Mouse (Mus musculus): Measurements from ENCODE around the gene Cox5a. TPM values are rescaled to one million over a fixed set of nuclear protein-coding genes. Genes with fewer than 3 reads are reported as not detected.

The Cox5a gene
- total RNA-seq, 1 experiment = 390 TPM

DNA sequence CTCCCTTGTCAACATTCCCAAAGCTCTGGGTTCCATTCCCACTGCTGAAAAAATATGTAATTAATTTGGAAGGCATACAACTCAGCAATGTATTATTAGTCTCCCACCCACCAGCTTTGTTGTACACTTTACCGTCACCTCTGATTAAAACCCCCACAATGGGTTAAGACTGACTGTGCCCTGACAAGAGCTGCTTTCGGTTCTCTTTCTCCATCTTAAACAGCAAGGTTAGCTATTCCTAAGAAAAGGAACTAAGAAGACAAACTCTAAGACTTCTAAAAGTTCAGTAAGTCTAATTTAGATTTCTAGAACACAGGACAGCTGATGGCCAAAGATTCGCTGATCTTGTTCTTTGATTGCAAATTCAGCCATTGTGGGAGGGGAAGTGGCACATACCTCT, 36.1 kb downstream of the Cox5a start:
- H3K9me3 ChIP-seq (ENCODE audit: control insufficient read depth, insufficient read depth, low read depth, low read length) = no peaks in the 10 kb centered on the region
- TF ChIP-seq HCFC1 (IDR thresholded peaks at IDR 0.05; ENCODE audit: borderline replicate concordance, insufficient read depth, low read length) (no peak), ZNF384 (IDR thresholded peaks at IDR 0.05; ENCODE audit: low read depth, low read length) (no peak), CHD2 (IDR thresholded peaks at IDR 0.05; ENCODE audit: low read depth, low read length) (no peak), MAFK (IDR thresholded peaks at IDR 0.05; ENCODE audit: insufficient read depth, low read depth, low read length) (no peak), ZC3H11A (IDR thresholded peaks at IDR 0.05; ENCODE audit: borderline replicate concordance, low read depth, low read length) (no peak)
- no peaks in the 10 kb centered on the region for H3K36me3 ChIP-seq (ENCODE audit: control insufficient read depth, insufficient read depth, low read length, poor library complexity, severe bottlenecking)
- no peak overlapping the region for H3K27ac ChIP-seq (ENCODE audit: insufficient read depth, low read depth, low read length, poor library complexity, severe bottlenecking)
- no peak overlapping the region for H3K4me3 ChIP-seq (ENCODE audit: insufficient read depth in 1 of 2, low read depth in 1 of 2, low read length in 2 of 2, poor library complexity in 1 of 2, severe bottlenecking in 1 of 2)
- H3K4me1 ChIP-seq (ENCODE audit: control insufficient read depth in 2 of 2, insufficient read depth in 2 of 2, low read length in 2 of 2, poor library complexity in 1 of 2) = peaks cover 6 to 15% of the 10 kb centered on the region in 2 experiments; a peak in 3 of 4 replicates
- in situ Hi-C loops (cut with MboI; ENCODE audit: low sequenced_read_pairs in 2 of 2, unreplicated experiment in 2 of 2) = no loop called here
- DNase-seq (ENCODE audit: low read depth, low spot score) = no peak
- H3K9ac ChIP-seq (ENCODE audit: insufficient read depth, low read depth, low read length, poor library complexity, severe bottlenecking) = no peak overlapping the region

- Histone ChIP-seq H3K36me3 (ENCODE audit: control insufficient read depth, insufficient read depth, low read length, poor library complexity, severe bottlenecking) (no peaks in the 10 kb centered on the region), H3K9ac (ENCODE audit: insufficient read depth, low read depth, low read length, poor library complexity, severe bottlenecking) (no peak overlapping the region), H3K27ac (ENCODE audit: insufficient read depth, low read depth, low read length, poor library complexity, severe bottlenecking) (no peak overlapping the region), H3K4me3 (ENCODE audit: insufficient read depth in 1 of 2, low read depth in 1 of 2, low read length in 2 of 2, poor library complexity in 1 of 2, severe bottlenecking in 1 of 2) (no peak overlapping the region), H3K4me1 (ENCODE audit: control insufficient read depth in 2 of 2, insufficient read depth in 2 of 2, low read length in 2 of 2, poor library complexity in 1 of 2) (peaks cover under 1 to 9% of the 10 kb centered on the region in 2 experiments; a peak in 3 of 4 replicates), H3K9me3 (ENCODE audit: control insufficient read depth, insufficient read depth, low read depth, low read length) (no peaks in the 10 kb centered on the region)
- in situ Hi-C loops (cut with MboI; ENCODE audit: low sequenced_read_pairs in 2 of 2, unreplicated experiment in 2 of 2) = no loop called here
- TF ChIP-seq ZNF384 (IDR thresholded peaks at IDR 0.05; ENCODE audit: low read depth, low read length) (no peak), CHD2 (IDR thresholded peaks at IDR 0.05; ENCODE audit: low read depth, low read length) (no peak), MAFK (IDR thresholded peaks at IDR 0.05; ENCODE audit: insufficient read depth, low read depth, low read length) (no peak), ZC3H11A (IDR thresholded peaks at IDR 0.05; ENCODE audit: borderline replicate concordance, low read depth, low read length) (no peak), HCFC1 (IDR thresholded peaks at IDR 0.05; ENCODE audit: borderline replicate concordance, insufficient read depth, low read length) (no peak)
- DNase-seq (ENCODE audit: low read depth, low spot score) = no peak
Observed at GRCm38 (mm10) chr9:57558625-57559024, 37.6 kb downstream of the Cox5a start.

- H3K27ac ChIP-seq (ENCODE audit: insufficient read depth, low read depth, low read length, poor library complexity, severe bottlenecking) = no peak overlapping the region
- H3K4me1 ChIP-seq (ENCODE audit: control insufficient read depth in 2 of 2, insufficient read depth in 2 of 2, low read length in 2 of 2, poor library complexity in 1 of 2) = peaks cover 0 to 5% of the 10 kb centered on the region in 2 experiments; a peak in 2 of 4 replicates
- no peak overlapping the region for H3K9ac ChIP-seq (ENCODE audit: insufficient read depth, low read depth, low read length, poor library complexity, severe bottlenecking)
- no peaks in the 10 kb centered on the region for H3K36me3 ChIP-seq (ENCODE audit: control insufficient read depth, insufficient read depth, low read length, poor library complexity, severe bottlenecking)
- TF ChIP-seq ZC3H11A (IDR thresholded peaks at IDR 0.05; ENCODE audit: borderline replicate concordance, low read depth, low read length) = no peak
- no peak for TF ChIP-seq CHD2 (IDR thresholded peaks at IDR 0.05; ENCODE audit: low read depth, low read length)
- no peak for TF ChIP-seq HCFC1 (IDR thresholded peaks at IDR 0.05; ENCODE audit: borderline replicate concordance, insufficient read depth, low read length)
- TF ChIP-seq MAFK (IDR thresholded peaks at IDR 0.05; ENCODE audit: insufficient read depth, low read depth, low read length) = no peak
- no peak for TF ChIP-seq ZNF384 (IDR thresholded peaks at IDR 0.05; ENCODE audit: low read depth, low read length)
- in situ Hi-C loops (cut with MboI; ENCODE audit: low sequenced_read_pairs in 2 of 2, unreplicated experiment in 2 of 2) = no loop called here
- H3K4me3 ChIP-seq (ENCODE audit: insufficient read depth in 1 of 2, low read depth in 1 of 2, low read length in 2 of 2, poor library complexity in 1 of 2, severe bottlenecking in 1 of 2) = no peak overlapping the region
- DNase-seq (ENCODE audit: low read depth, low spot score) = no peak
- H3K9me3 ChIP-seq (ENCODE audit: control insufficient read depth, insufficient read depth, low read depth, low read length) = no peaks in the 10 kb centered on the region
Observed at GRCm38 (mm10) chr9:57559568-57559967, 38.5 kb downstream of the Cox5a start.

- TF ChIP-seq CHD2 (IDR thresholded peaks at IDR 0.05; ENCODE audit: low read depth, low read length) (no peak), ZC3H11A (IDR thresholded peaks at IDR 0.05; ENCODE audit: borderline replicate concordance, low read depth, low read length) (no peak), ZNF384 (IDR thresholded peaks at IDR 0.05; ENCODE audit: low read depth, low read length) (no peak), HCFC1 (IDR thresholded peaks at IDR 0.05; ENCODE audit: borderline replicate concordance, insufficient read depth, low read length) (no peak), MAFK (IDR thresholded peaks at IDR 0.05; ENCODE audit: insufficient read depth, low read depth, low read length) (no peak)
- no peak overlapping the region for H3K9ac ChIP-seq (ENCODE audit: insufficient read depth, low read depth, low read length, poor library complexity, severe bottlenecking)
- H3K4me1 ChIP-seq (ENCODE audit: control insufficient read depth in 2 of 2, insufficient read depth in 2 of 2, low read length in 2 of 2, poor library complexity in 1 of 2) = peaks cover 0 to 3% of the 10 kb centered on the region in 2 experiments; a peak in 2 of 4 replicates
- H3K4me3 ChIP-seq (ENCODE audit: insufficient read depth in 1 of 2, low read depth in 1 of 2, low read length in 2 of 2, poor library complexity in 1 of 2, severe bottlenecking in 1 of 2) = peak overlapping the region in 1 of 2 experiments; percentile 100; a peak in 2 of 4 replicates
- no peaks in the 10 kb centered on the region for H3K9me3 ChIP-seq (ENCODE audit: control insufficient read depth, insufficient read depth, low read depth, low read length)
- H3K36me3 ChIP-seq (ENCODE audit: control insufficient read depth, insufficient read depth, low read length, poor library complexity, severe bottlenecking) = no peaks in the 10 kb centered on the region
- no peak overlapping the region for H3K27ac ChIP-seq (ENCODE audit: insufficient read depth, low read depth, low read length, poor library complexity, severe bottlenecking)
- in situ Hi-C loops (cut with MboI; ENCODE audit: low sequenced_read_pairs in 2 of 2, unreplicated experiment in 2 of 2) = no loop called here
- no peak for DNase-seq (ENCODE audit: low read depth, low spot score)
Observed at GRCm38 (mm10) chr9:57560263-57560662, 39.2 kb downstream of the Cox5a start.

Measured in ES-E14 (cell line).